Mouse (Mus musculus): ENCODE results near the gene Polr2g.

DNA sequence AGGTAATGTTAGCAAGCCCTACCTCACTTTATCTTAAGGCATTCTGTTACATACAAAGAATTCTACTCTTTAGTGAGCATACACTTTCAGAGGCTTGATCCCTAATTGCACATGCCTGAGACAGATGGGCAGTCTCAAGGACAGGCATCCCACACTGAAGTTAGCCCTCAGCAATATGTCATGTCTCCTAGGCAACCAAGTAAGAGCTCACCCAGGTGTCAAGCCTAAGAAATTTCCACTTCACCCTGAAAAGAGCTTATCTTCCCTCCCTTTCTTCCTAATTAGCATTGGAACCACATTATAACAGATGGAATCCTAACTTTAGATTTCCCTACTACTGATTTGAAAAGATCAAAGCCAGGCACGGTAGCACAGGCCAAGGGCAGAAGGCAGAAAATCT lies 9.2 kb downstream of the Polr2g start:
- no peak for TF ChIP-seq POLR2A (IDR thresholded peaks at IDR 0.05; ENCODE audit: insufficient read length, low read depth)
- no peak for TF ChIP-seq POLR2AphosphoS2 (IDR thresholded peaks at IDR 0.05; ENCODE audit: insufficient read length, low read depth)
- TF ChIP-seq TCF12 (IDR thresholded peaks at IDR 0.05; ENCODE audit: insufficient read depth, poor library complexity, severe bottlenecking) = no peak
- no peak for TF ChIP-seq MYOD1 (IDR thresholded peaks at IDR 0.05; ENCODE audit: control insufficient read depth in 1 of 3, insufficient read length in 2 of 3, low read depth in 2 of 3)
- TF ChIP-seq MYOG (IDR thresholded peaks at IDR 0.05; ENCODE audit: control insufficient read depth in 1 of 3, insufficient read depth in 1 of 3, insufficient read length in 2 of 3, low read depth in 2 of 3) = no peak
- no peak for TF ChIP-seq TCF3 (IDR thresholded peaks at IDR 0.05; ENCODE audit: insufficient read length, low read depth)
- no peak for TF ChIP-seq E2F4 (IDR thresholded peaks at IDR 0.05; ENCODE audit: insufficient read depth)
- no peak for TF ChIP-seq USF1 (IDR thresholded peaks at IDR 0.05; ENCODE audit: low read depth)
- no peak for TF ChIP-seq MAX (IDR thresholded peaks at IDR 0.05; ENCODE audit: low read depth)
- TF ChIP-seq REST (IDR thresholded peaks at IDR 0.05; ENCODE audit: insufficient read depth, insufficient read length) = no peak
- no peak for TF ChIP-seq CEBPB (IDR thresholded peaks at IDR 0.05; ENCODE audit: insufficient read depth, poor library complexity, severe bottlenecking)

Measured in myocyte (in vitro differentiated cells).